Mouse (Mus musculus) lung, postnatal 0 days (tissue): ENCODE data around the gene Adm.

Experiments
- CTCF ChIP-seq: IDR thresholded peaks from 2 replicates; pipeline ENCODE4 v1.5.1; 2016; ENCODE audit warnings: antibody characterized with exemption, mild to moderate bottlenecking
- EP300 ChIP-seq: IDR thresholded peaks from 2 replicates; pipeline ENCODE4 v1.6.1; 2016; ENCODE audit warnings: antibody characterized with exemption, mild to moderate bottlenecking, control low read depth

DNA sequence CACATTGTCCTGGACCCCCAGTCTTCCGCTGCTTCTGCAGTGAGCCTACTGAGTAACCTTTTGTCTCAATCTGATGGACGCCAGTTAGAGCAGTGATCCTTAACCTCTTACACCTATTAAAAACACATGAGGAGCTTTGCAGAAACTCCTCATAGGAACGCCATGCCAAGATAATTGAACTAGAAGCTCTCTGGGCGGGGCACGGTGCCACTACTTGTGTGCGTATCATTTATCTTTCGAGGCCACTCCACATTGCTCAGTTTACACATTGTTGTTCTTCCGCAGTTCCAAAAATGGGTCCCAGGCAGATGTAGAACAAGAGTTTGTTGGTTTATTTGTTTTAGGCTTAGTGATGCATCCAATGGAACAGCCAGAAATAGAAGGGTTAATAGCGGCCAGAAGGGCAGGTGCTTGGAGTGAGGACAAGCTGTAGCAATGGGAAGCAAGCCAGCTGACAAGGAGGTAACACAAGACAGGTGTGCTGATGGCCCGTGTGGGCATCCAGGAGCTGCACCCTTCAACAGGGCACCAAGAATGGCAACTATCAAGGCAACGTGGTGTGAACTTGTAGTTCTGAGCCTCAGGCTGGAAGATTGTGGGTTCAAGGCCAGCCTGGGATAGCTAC lies 11.9 kb downstream of the Adm start:
- TF ChIP-seq CTCF (no peak), EP300 (no peak)
